ENCODE assay signal across 19 mouse cellular contexts in genomic region chr13:9310806-9311205, GRCm38 (mm10).
"Had no signal": no experiment of that assay in that cellular context is flagged by ENCODE, and none has a peak within 500 bp of the region (broad histone marks: within the 10 kb centered on the region; RNA-seq: fewer than 3 reads in every experiment).

No protein-coding gene starts in this region.

- H3K9me3 ChIP-seq: lung, embryonic 15.5 days; megakaryocyte, embryonic 14.5 days; midbrain, embryonic 13.5 days; midbrain, embryonic 15.5 days; neural tube, embryonic 13.5 days; neural tube, embryonic 15.5 days had no signal

- H3K27ac ChIP-seq: lung, embryonic 15.5 days; macrophage; midbrain, embryonic 13.5 days; midbrain, embryonic 15.5 days; neural tube, embryonic 13.5 days; neural tube, embryonic 15.5 days had no signal

- H3K4me3 ChIP-seq: lung, embryonic 15.5 days; megakaryocyte, embryonic 14.5 days; midbrain, embryonic 13.5 days; midbrain, embryonic 15.5 days; neural tube, embryonic 13.5 days; neural tube, embryonic 15.5 days had no signal

- H3K4me2 ChIP-seq: lung, embryonic 15.5 days; midbrain, embryonic 11.5 days; midbrain, embryonic 13.5 days; midbrain, embryonic 15.5 days; neural tube, embryonic 13.5 days; neural tube, embryonic 15.5 days had no signal

- H3K4me1 ChIP-seq: megakaryocyte, embryonic 14.5 days had no signal

- H3K9ac ChIP-seq: liver, postnatal 0 days; lung, embryonic 15.5 days; midbrain, embryonic 13.5 days; midbrain, embryonic 15.5 days; neural tube, embryonic 13.5 days; neural tube, embryonic 15.5 days had no signal

- H3K36me3 ChIP-seq: lung, embryonic 15.5 days; midbrain, embryonic 13.5 days; midbrain, embryonic 15.5 days; neural tube, embryonic 13.5 days; neural tube, embryonic 15.5 days had no signal

- ATAC-seq: liver, postnatal 0 days; lung, postnatal 0 days; midbrain, embryonic 13.5 days; midbrain, embryonic 15.5 days had no signal

- H3K27me3 ChIP-seq: lung, embryonic 15.5 days; megakaryocyte, embryonic 14.5 days; midbrain, embryonic 13.5 days; midbrain, embryonic 15.5 days; neural tube, embryonic 13.5 days; neural tube, embryonic 15.5 days had no signal

- DNase-seq: liver, postnatal 0 days; lung, adult 2 months; retina, postnatal 1 day; right cerebral cortex, adult 18-20 months; right cerebral cortex, postnatal 25 days; right cerebral cortex, postnatal 4 days; spleen, adult 18-20 months; thymus, adult 18-20 months; thymus, postnatal 14 days; thymus, postnatal 36 days had no signal
